Mouse (Mus musculus) right cerebral cortex, adult 2 months (tissue): ENCODE measurements around the gene Gm13271.
"Not testable (repeated sequence)": the region's sequence is repeated elsewhere in the genome, so short reads cannot be mapped to it uniquely, and the experiment has no call there.

Experiments used
- DNase-seq, 2 experiments: peaks; one replicate each; pipeline ENCODE4 v3.0.0; 2021 to 2022; ENCODE audit warnings: low spot score in 2 of 2

The Gm13271 gene

GRCm38 (mm10) chr4:88754818-88755340 lies at the start of gene Gm13271:
Gm13271 (plus strand) TSS chr4:88754868.
- peak; percentile 54 to 68 for DNase-seq

GRCm38 (mm10) chr4:88705924-88706323 lies 48.7 kb upstream of the Gm13271 start:
- no peak for DNase-seq

GRCm38 (mm10) chr4:88707128-88707826 lies 47.4 kb upstream of the Gm13271 start:
- no peak for DNase-seq

GRCm38 (mm10) chr4:88714281-88714680 lies 40.4 kb upstream of the Gm13271 start:
- DNase-seq, result no peak

GRCm38 (mm10) chr4:88715059-88715458 lies 39.6 kb upstream of the Gm13271 start:
- no peak for DNase-seq

GRCm38 (mm10) chr4:88718715-88719114 lies 36.0 kb upstream of the Gm13271 start:
- no peak for DNase-seq

GRCm38 (mm10) chr4:88721791-88722721 lies 32.6 kb upstream of the Gm13271 start, which contains the start of the genes Gm26566 and Klhl9:
Gm26566 (plus strand) TSS chr4:88721805.
Klhl9 (minus strand) TSS chr4:88722465.
- DNase-seq, result peak; percentile 88

- no peak for DNase-seq
Measured at GRCm38 (mm10) chr4:88723497-88724090, 31.1 kb upstream of the Gm13271 start.

GRCm38 (mm10) chr4:88726727-88727126 lies 27.9 kb upstream of the Gm13271 start:
- no peak for DNase-seq

- DNase-seq, result no peak
Measured at GRCm38 (mm10) chr4:88727324-88727723, 27.3 kb upstream of the Gm13271 start.

GRCm38 (mm10) chr4:88738480-88738879 lies 16.2 kb upstream of the Gm13271 start:
- DNase-seq, result peak; percentile 44 to 53

- no peak for DNase-seq
Measured at GRCm38 (mm10) chr4:88739036-88739435, 15.6 kb upstream of the Gm13271 start.

- no peak for DNase-seq
Measured at GRCm38 (mm10) chr4:88741426-88741825, 13.2 kb upstream of the Gm13271 start.

GRCm38 (mm10) chr4:88742771-88743371 lies 11.8 kb upstream of the Gm13271 start:
- no peak for DNase-seq

- no peak for DNase-seq
Measured at GRCm38 (mm10) chr4:88744207-88744606, 10.5 kb upstream of the Gm13271 start.

- no peak for DNase-seq
Measured at GRCm38 (mm10) chr4:88749926-88750325, 4.7 kb upstream of the Gm13271 start.

- DNase-seq, result not testable (repeated sequence)
Measured at GRCm38 (mm10) chr4:88756581-88757513, 2.2 kb downstream of the Gm13271 start.

GRCm38 (mm10) chr4:88757628-88758031 lies 3.0 kb downstream of the Gm13271 start:
- DNase-seq, result peak; percentile 92 to 95

- DNase-seq, result not testable (repeated sequence)
Measured at GRCm38 (mm10) chr4:88758751-88759150, 4.1 kb downstream of the Gm13271 start.

GRCm38 (mm10) chr4:88759610-88760268 lies 5.1 kb downstream of the Gm13271 start, which contains the start of gene Gm13283:
Gm13283 (plus strand) TSS chr4:88760119.
- peak in 1 of 2 experiments; percentile 29 for DNase-seq
